Mouse (Mus musculus) stomach, embryonic 14.5 days (tissue): ENCODE measurements at regions not wholly inside any gene's neighbourhood (a gene's known extent, or its start where the extent isn't known, plus 50 kb on each side); places are given as distances from the start of the nearest gene placed in this dataset.

Experiments used
- ATAC-seq: fragments of 200-750 bp; cut with Nextera tagmentation; 2 replicates; pipeline ENCODE4 v1.8.0; 2017; ENCODE audit warnings: low read depth, moderate TSS enrichment; ENCODE audit not compliant: insufficient number of reproducible peaks, insufficient read depth, low FRiP score
- H3K27ac ChIP-seq: fragments of 300-500 bp; sonication (generic); 2 replicates; pipeline ENCODE4 v1.5.1; 2014; ENCODE audit warnings: mild to moderate bottlenecking, low read length, moderate library complexity, mixed read lengths
- H3K27me3 ChIP-seq: fragments of 300-500 bp; sonication (generic); 2 replicates; pipeline ENCODE4 v1.6.1; 2014; ENCODE audit warnings: low read length, control low read depth, mixed read lengths; ENCODE audit not compliant: control insufficient read depth, insufficient read depth
- H3K36me3 ChIP-seq: fragments of 300-500 bp; sonication (generic); 2 replicates; pipeline ENCODE4 v1.6.1; 2014; ENCODE audit warnings: mild to moderate bottlenecking, control low read depth, low read length, moderate library complexity, mixed read lengths; ENCODE audit not compliant: control insufficient read depth, insufficient read depth
- H3K4me1 ChIP-seq: fragments of 300-500 bp; sonication (generic); 2 replicates; pipeline ENCODE4 v1.6.1; 2014; ENCODE audit warnings: low read length, control low read depth, mixed read lengths; ENCODE audit not compliant: control insufficient read depth, insufficient read depth
- H3K4me2 ChIP-seq: fragments of 300-500 bp; sonication (generic); replicated peaks from 2 replicates; pipeline ENCODE4 v1.6.1; 2014; ENCODE audit warnings: low read depth, low read length, control low read depth
- H3K4me3 ChIP-seq: fragments of 300-500 bp; sonication (generic); 2 replicates; pipeline ENCODE4 v1.5.1; 2014; ENCODE audit warnings: low read depth, low read length, control low read depth
- H3K9ac ChIP-seq: fragments of 300-500 bp; sonication (generic); replicated peaks from 2 replicates; pipeline ENCODE4 v1.6.1; 2014; ENCODE audit warnings: low read depth, mild to moderate bottlenecking, control low read depth, low read length, moderate library complexity, mixed read lengths
- H3K9me3 ChIP-seq: fragments of 300-500 bp; sonication (generic); 2 replicates; pipeline ENCODE4 v1.6.1; 2016; ENCODE audit warnings: low read depth, low read length, control low read depth; ENCODE audit not compliant: control insufficient read depth
- WGBS: fragments of 180-500 bp; shearing (Covaris S2); extraction: QIAGEN DNeasy Blood & Tissue Kit; methylation state at CpG from one replicate; pipeline ENCODE4 v1.1.7; 2014; 5-methylcytosine and 5-hydroxymethylcytosine counted together

DNA sequence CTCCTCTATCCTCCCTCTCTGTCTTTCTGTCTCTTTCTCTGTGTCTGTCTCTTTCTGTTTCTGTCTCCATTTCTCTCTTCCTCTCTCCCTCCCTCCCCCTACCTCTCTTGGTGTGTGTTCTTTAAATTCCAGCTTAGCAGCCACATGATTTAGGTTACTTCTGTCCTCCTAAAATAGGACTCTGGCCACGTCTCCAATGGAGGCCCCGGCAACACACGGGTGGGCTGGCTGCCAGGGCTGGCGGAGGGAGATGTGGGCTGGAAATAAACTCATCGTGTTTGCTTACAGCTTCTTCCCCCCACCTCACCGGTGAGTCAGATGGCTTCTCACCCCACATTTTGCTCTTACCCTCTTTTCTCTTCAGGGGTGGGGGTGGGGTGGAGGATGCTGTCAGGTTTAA lies 74.5 kb upstream of the Eif4g2 start:
- peak; percentile 60; the same call in 1 of the 2 replicates for ATAC-seq
- Histone ChIP-seq H3K4me1 (peaks cover 24% of the 10 kb centered on the region; the same call in 1 of the 2 replicates), H3K9ac (no peak overlapping the region), H3K36me3 (no peaks in the 10 kb centered on the region), H3K27me3 (no peaks in the 10 kb centered on the region), H3K4me2 (no peak overlapping the region; the same call in 1 of the 2 replicates), H3K9me3 (no peaks in the 10 kb centered on the region), H3K27ac (peak overlapping the region; percentile 74), H3K4me3 (no peak overlapping the region)
- WGBS: 9% methylated on average over 6 of the region's 6 CpGs

- H3K9ac ChIP-seq: no peak overlapping the region
- no peaks in the 10 kb centered on the region for H3K36me3 ChIP-seq
- H3K27ac ChIP-seq: peak overlapping the region; percentile 74
- 45% methylated on average over 8 of the region's 8 CpGs for WGBS
- H3K27me3 ChIP-seq: no peaks in the 10 kb centered on the region
- peak; percentile 78 for ATAC-seq
- no peaks in the 10 kb centered on the region for H3K9me3 ChIP-seq
- no peak overlapping the region; the same call in 1 of the 2 replicates for H3K4me2 ChIP-seq
- no peak overlapping the region for H3K4me3 ChIP-seq
- H3K4me1 ChIP-seq: peaks cover 24% of the 10 kb centered on the region; the same call in 1 of the 2 replicates
Observed at GRCm38 (mm10) chr7:111156472-111157231, 73.8 kb upstream of the Eif4g2 start.

DNA sequence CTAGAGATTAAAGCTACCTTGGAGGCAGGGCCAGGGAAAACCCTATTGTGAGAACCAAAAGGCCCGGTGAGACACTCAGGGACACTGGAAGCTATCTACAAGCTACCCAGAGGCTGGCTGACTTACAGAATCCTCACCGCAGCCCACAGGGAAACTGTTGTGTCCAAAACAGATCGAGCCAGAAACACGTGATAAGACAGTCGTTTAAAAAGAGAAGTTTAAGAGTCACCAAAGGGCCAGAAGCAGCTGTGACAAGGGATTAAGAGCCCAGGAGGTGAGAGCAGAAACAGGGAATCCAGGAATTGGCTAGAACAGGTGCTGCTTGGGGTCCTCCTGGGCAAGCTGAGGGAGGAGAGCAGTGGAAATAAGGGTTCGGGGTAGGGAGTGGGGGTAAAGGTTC lies 73.2 kb upstream of the Eif4g2 start:
- Histone ChIP-seq H3K4me3 (no peak overlapping the region), H3K27me3 (no peaks in the 10 kb centered on the region), H3K9me3 (no peaks in the 10 kb centered on the region), H3K36me3 (no peaks in the 10 kb centered on the region), H3K9ac (no peak overlapping the region), H3K4me1 (peaks cover 24% of the 10 kb centered on the region; the same call in 1 of the 2 replicates), H3K27ac (peak overlapping the region; percentile 74; the same call in 1 of the 2 replicates), H3K4me2 (no peak overlapping the region)
- 64% methylated on average over 6 of the region's 6 CpGs for WGBS
- ATAC-seq: no peak

GRCm38 (mm10) chr7:111154217-111154616 lies 71.4 kb upstream of the Eif4g2 start:
- no peak overlapping the region for H3K4me2 ChIP-seq
- H3K27me3 ChIP-seq: no peaks in the 10 kb centered on the region
- no peaks in the 10 kb centered on the region for H3K36me3 ChIP-seq
- 85% methylated on average over 13 of the region's 13 CpGs for WGBS
- no peak overlapping the region for H3K27ac ChIP-seq
- H3K9ac ChIP-seq: no peak overlapping the region
- H3K4me3 ChIP-seq: no peak overlapping the region
- H3K9me3 ChIP-seq: no peaks in the 10 kb centered on the region
- H3K4me1 ChIP-seq: peaks cover 24% of the 10 kb centered on the region; the same call in 1 of the 2 replicates
- ATAC-seq: no peak

- ATAC-seq: no peak
Observed at GRCm38 (mm10) chr7:111150540-111150939, 67.7 kb upstream of the Eif4g2 start.

DNA sequence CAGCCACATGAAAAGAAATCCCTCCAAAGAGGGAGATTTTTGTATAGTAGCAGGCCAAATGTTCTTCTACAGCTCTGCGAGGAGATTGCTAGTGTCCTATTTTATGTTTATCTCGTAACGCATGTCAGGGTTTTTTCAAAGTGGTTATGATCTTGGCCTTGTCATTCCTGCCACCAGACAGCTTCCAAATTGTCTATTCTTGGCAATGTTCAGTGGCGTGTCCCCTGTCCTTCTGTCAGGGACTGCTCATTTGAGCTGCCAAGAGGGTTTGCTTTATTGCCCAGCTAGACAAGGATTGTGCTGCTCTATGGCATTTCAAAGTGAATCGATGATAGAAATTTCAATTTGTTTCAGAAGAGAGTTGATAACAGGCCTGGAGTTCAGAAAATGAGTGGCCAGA lies 67.3 kb upstream of the Eif4g2 start:
- Histone ChIP-seq H3K4me2 (no peak overlapping the region), H3K36me3 (no peaks in the 10 kb centered on the region), H3K27me3 (no peaks in the 10 kb centered on the region), H3K9ac (no peak overlapping the region), H3K9me3 (no peaks in the 10 kb centered on the region), H3K27ac (no peak overlapping the region), H3K4me3 (no peak overlapping the region), H3K4me1 (no peaks in the 10 kb centered on the region)
- WGBS: 88% methylated on average over 5 of the region's 5 CpGs
- ATAC-seq: no peak

More at GRCm38 (mm10) chr7:111150540-111150939, 67.7 kb upstream of the Eif4g2 start:
- 82% methylated on average over 5 of the region's 5 CpGs for WGBS
- no peak overlapping the region for H3K9ac ChIP-seq
- no peaks in the 10 kb centered on the region for H3K4me1 ChIP-seq
- no peak overlapping the region for H3K27ac ChIP-seq
- no peaks in the 10 kb centered on the region for H3K27me3 ChIP-seq
- no peaks in the 10 kb centered on the region for H3K9me3 ChIP-seq
- no peak overlapping the region for H3K4me2 ChIP-seq
- H3K36me3 ChIP-seq: no peaks in the 10 kb centered on the region
- no peak overlapping the region for H3K4me3 ChIP-seq

DNA sequence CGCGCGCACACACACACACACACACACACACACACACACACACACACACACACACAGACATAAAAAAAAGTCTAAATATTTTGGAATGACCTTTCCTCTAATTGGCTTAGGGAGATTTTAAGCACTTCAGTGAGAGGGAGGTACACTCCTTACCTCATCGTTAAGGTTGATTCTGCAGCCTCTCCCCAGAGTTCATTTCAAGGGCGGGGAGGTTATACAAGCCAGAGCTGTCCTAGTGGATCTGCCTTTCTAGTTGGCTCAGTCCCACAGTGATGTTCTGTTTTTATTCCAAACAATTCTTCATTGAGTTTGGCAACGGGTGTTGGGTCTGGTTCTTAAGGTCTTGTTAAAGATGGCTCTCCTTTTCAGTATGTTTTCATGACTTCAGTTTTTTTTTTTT lies 64.8 kb upstream of the Eif4g2 start:
- H3K27me3 ChIP-seq: no peaks in the 10 kb centered on the region
- ATAC-seq: no peak
- H3K27ac ChIP-seq: no peak overlapping the region
- no peaks in the 10 kb centered on the region for H3K4me1 ChIP-seq
- H3K9ac ChIP-seq: no peak overlapping the region
- no peak overlapping the region for H3K4me2 ChIP-seq
- H3K36me3 ChIP-seq: no peaks in the 10 kb centered on the region
- no peak overlapping the region for H3K4me3 ChIP-seq
- 71% methylated on average over 6 of the region's 6 CpGs for WGBS
- H3K9me3 ChIP-seq: no peaks in the 10 kb centered on the region

- Histone ChIP-seq H3K27me3 (no peaks in the 10 kb centered on the region), H3K4me2 (no peak overlapping the region), H3K36me3 (no peaks in the 10 kb centered on the region), H3K4me1 (no peaks in the 10 kb centered on the region), H3K27ac (no peak overlapping the region), H3K9me3 (no peaks in the 10 kb centered on the region), H3K4me3 (no peak overlapping the region), H3K9ac (no peak overlapping the region)
- ATAC-seq: no peak
- WGBS: 68% methylated on average over 4 of the region's 4 CpGs
Observed at GRCm38 (mm10) chr7:111146670-111147069, 63.8 kb upstream of the Eif4g2 start.

DNA sequence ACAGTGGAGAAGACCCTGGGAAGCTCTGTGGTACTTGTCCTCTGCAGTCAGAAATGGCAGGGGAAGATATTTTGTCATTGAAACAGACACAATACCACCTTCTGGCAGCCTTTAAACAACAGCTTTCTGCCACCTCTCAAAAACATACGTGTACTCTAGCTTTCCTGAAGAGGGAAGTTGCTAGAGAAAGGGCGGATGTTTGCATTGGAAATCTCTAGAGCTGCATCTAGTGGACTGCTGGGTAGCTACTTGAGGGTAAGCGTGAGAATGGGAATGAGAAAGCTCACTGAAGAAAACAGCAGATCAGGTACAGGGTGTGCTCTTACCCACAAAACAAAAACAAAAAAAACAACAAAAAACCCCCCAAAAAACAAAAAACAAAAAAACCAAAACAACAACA lies 61.4 kb upstream of the Eif4g2 start:
- Histone ChIP-seq H3K9me3 (no peaks in the 10 kb centered on the region), H3K36me3 (no peaks in the 10 kb centered on the region), H3K27me3 (no peaks in the 10 kb centered on the region), H3K27ac (no peak overlapping the region), H3K4me1 (no peaks in the 10 kb centered on the region), H3K9ac (no peak overlapping the region), H3K4me2 (no peak overlapping the region), H3K4me3 (no peak overlapping the region)
- WGBS: 75% methylated on average over 3 of the region's 3 CpGs
- ATAC-seq: no peak
